Comparison of ENCODE assay signal across 9 mouse cellular contexts in genomic region chr9:115727361-115727760, GRCm38 (mm10).
A peak's percentile ranks its signal among the peaks of the same experiment; 100 is the strongest.
DNase-seq lines count a peak whose midpoint lies in the region; ATAC-seq and TF ChIP-seq lines count a peak whose summit lies in the region.
"Had no signal": no experiment of that assay in that cellular context is flagged by ENCODE, and none has a peak within 500 bp of the region (broad histone marks: within the 10 kb centered on the region; RNA-seq: fewer than 3 reads in every experiment).

No protein-coding gene starts in this region.

- H3K9me3 ChIP-seq in heart, embryonic 16.5 days (replicated peaks; ENCODE audit: control insufficient read depth, low read length), result peaks cover 7% of the 10 kb centered on the region
- H3K9me3 ChIP-seq in heart, embryonic 11.5 days (replicated peaks; ENCODE audit: control insufficient read depth, low read length), result peaks cover 3% of the 10 kb centered on the region; the same call in 1 of the 2 replicates
- H3K9me3 ChIP-seq in forebrain, embryonic 12.5 days, result 0 out of 2 replicates have a peak, but pooled peaks cover 3% of the 10 kb centered on the region

- no peaks in the 10 kb centered on the region for H3K36me3 ChIP-seq in heart, embryonic 16.5 days (ENCODE audit: control insufficient read depth, insufficient read depth)
- no peaks in the 10 kb centered on the region for H3K36me3 ChIP-seq in heart, embryonic 11.5 days (ENCODE audit: control insufficient read depth, insufficient read depth, low read length)
- no peaks in the 10 kb centered on the region for H3K36me3 ChIP-seq in forebrain, embryonic 12.5 days (replicated peaks)
- H3K36me3 ChIP-seq: midbrain, embryonic 10.5 days had no signal

- no peak overlapping the region for H3K4me3 ChIP-seq in heart, embryonic 16.5 days (ENCODE audit: low read length)
- H3K4me3 ChIP-seq in heart, embryonic 11.5 days (ENCODE audit: low read depth, low read length), result no peak overlapping the region
- H3K4me3 ChIP-seq in lung, adult 2 months (replicated peaks; ENCODE audit: extremely low read depth, low read depth, low read length), result no peak overlapping the region
- no peak overlapping the region for H3K4me3 ChIP-seq in forebrain, embryonic 12.5 days (replicated peaks)
- H3K4me3 ChIP-seq: midbrain, embryonic 10.5 days had no signal

- peak; percentile 76; the same call in 1 of the 2 replicates for ATAC-seq in heart, embryonic 16.5 days (replicated peaks; ENCODE audit: extremely low read depth, insufficient read depth, low FRiP score)
- ATAC-seq in heart, embryonic 11.5 days (replicated peaks; ENCODE audit: insufficient number of reproducible peaks, low FRiP score, low TSS enrichment), result no peak
- no peak for ATAC-seq in forebrain, embryonic 12.5 days (ENCODE audit: low FRiP score)

- no peak for TF ChIP-seq POLR2A in lung, adult 2 months (IDR thresholded peaks at IDR 0.05; ENCODE audit: borderline replicate concordance, extremely low read depth, low read depth, low read length)

- no peak overlapping the region for H3K9ac ChIP-seq in heart, embryonic 16.5 days (ENCODE audit: low read length)
- no peak overlapping the region for H3K9ac ChIP-seq in heart, embryonic 11.5 days (ENCODE audit: low read depth, low read length)
- no peak overlapping the region for H3K9ac ChIP-seq in forebrain, embryonic 12.5 days

- 0 out of 2 replicates have a peak overlapping the region, but pooled peaks have one; percentile 4 for H3K4me2 ChIP-seq in heart, embryonic 16.5 days (ENCODE audit: low read depth, low read length)
- H3K4me2 ChIP-seq in heart, embryonic 11.5 days, result no peak overlapping the region
- no peak overlapping the region for H3K4me2 ChIP-seq in forebrain, embryonic 12.5 days

- no peaks in the 10 kb centered on the region for H3K27me3 ChIP-seq in heart, embryonic 16.5 days (ENCODE audit: control insufficient read depth, insufficient read depth, low read length)
- H3K27me3 ChIP-seq in heart, embryonic 11.5 days (ENCODE audit: control insufficient read depth, insufficient read depth, low read length), result no peaks in the 10 kb centered on the region
- 0 out of 2 replicates have a peak, but pooled peaks cover 5% of the 10 kb centered on the region for H3K27me3 ChIP-seq in forebrain, embryonic 12.5 days

- no peak overlapping the region for H3K27ac ChIP-seq in heart, embryonic 16.5 days (ENCODE audit: low read length)
- H3K27ac ChIP-seq in heart, embryonic 11.5 days (ENCODE audit: low read depth, low read length), result no peak overlapping the region
- no peak overlapping the region for H3K27ac ChIP-seq in forebrain, embryonic 12.5 days
- H3K27ac ChIP-seq: midbrain, embryonic 10.5 days had no signal

- 41% methylated on average over 5 of the region's 5 CpGs for WGBS in heart, embryonic 16.5 days
- WGBS in heart, embryonic 11.5 days (ENCODE audit: insufficient replicate concordance), result 59% methylated on average over 5 of the region's 5 CpGs
- 50% methylated on average over 5 of the region's 5 CpGs for WGBS in lung, adult 2 months
- 79% methylated on average over 5 of the region's 5 CpGs for WGBS in forebrain, embryonic 12.5 days

- peak; percentile 13 to 35 for DNase-seq in lung, adult 18-20 months
- no peak for DNase-seq in lung, adult 2 months
- DNase-seq in adrenal gland, postnatal 10 days, result peak; percentile 67
- peak; percentile 28 to 63 for DNase-seq in kidney, postnatal 36 days
- DNase-seq in layer of hippocampus, adult 18-20 months (ENCODE audit: low spot score in 2 of 2), result no peak

- no peak for TF ChIP-seq CTCF in lung, adult 2 months (IDR thresholded peaks at IDR 0.05; ENCODE audit: insufficient read depth, low read length)

- H3K4me1 ChIP-seq in heart, embryonic 16.5 days (ENCODE audit: control insufficient read depth, insufficient read depth, low read length), result peaks cover 8% of the 10 kb centered on the region
- peaks cover 4% of the 10 kb centered on the region for H3K4me1 ChIP-seq in heart, embryonic 11.5 days (ENCODE audit: control insufficient read depth, insufficient read depth, low read length)
- H3K4me1 ChIP-seq in lung, adult 2 months (ENCODE audit: control insufficient read depth, insufficient read depth, low read length), result no peaks in the 10 kb centered on the region
- H3K4me1 ChIP-seq in forebrain, embryonic 12.5 days, result no peaks in the 10 kb centered on the region

Comparison
In these comparisons a context has a peak if more than half of its experiments do, and no peak if none do; other contexts are left out.
1. DNase-seq: peak in lung, adult 18-20 months (2 of 2), adrenal gland, postnatal 10 days (single experiment) and kidney, postnatal 36 days (2 of 2); none in lung, adult 2 months (single experiment) and layer of hippocampus, adult 18-20 months (0 of 2).